Mouse (Mus musculus): Measurements from ENCODE around the gene Odaph. TPM values are rescaled to one million over a fixed set of nuclear protein-coding genes. Genes with fewer than 3 reads are reported as not detected.

The Odaph gene
- total and polyA plus RNA-seq, 3 experiments: 0.25 to 3.3 (median 1.7) TPM

- DNase-seq (ENCODE audit: extremely low read depth): no peak
- dilution Hi-C loops (cut with MboI; ENCODE audit: extremely low pct_ligation_motif_present, extremely low pct_unique_long_range_greater_than_20kb, low sequenced_read_pairs): no loop called here
- Histone ChIP-seq H3K27me3 (replicated peaks) (no peaks in the 10 kb centered on the region), H3K9me3 (replicated peaks; ENCODE audit: low read length) (no peaks in the 10 kb centered on the region), H3K9ac (ENCODE audit: insufficient read depth, low read depth) (no peak overlapping the region), H3K4me1 (ENCODE audit: control insufficient read depth in 1 of 2, insufficient read depth in 2 of 2) (no peaks in the 10 kb centered on the region), H3K36me3 (replicated peaks in 1 of 2; ENCODE audit: control insufficient read depth in 1 of 2, insufficient read depth in 1 of 2, low read length in 1 of 2) (peaks cover 52 to 78% of the 10 kb centered on the region in 2 experiments), H3K4me3 (replicated peaks in 1 of 3; ENCODE audit: low read depth in 2 of 3, low read length in 2 of 3, poor library complexity in 1 of 3) (no peak overlapping the region), H3K4me2 (ENCODE audit: insufficient read depth, low read depth, poor library complexity, severe bottlenecking) (no peak overlapping the region), H3K27ac (ENCODE audit: insufficient read depth, low read depth) (no peak overlapping the region), H3K79me2 (replicated peaks; ENCODE audit: control insufficient read depth, extremely low read depth, insufficient read depth, poor library complexity, severe bottlenecking) (no peaks in the 10 kb centered on the region)
- in situ Hi-C loops (cut with MboI; ENCODE audit: low pct_ligation_motif_present, low pct_unique_long_range_greater_than_20kb, low sequenced_read_pairs): no loop called here
- TF ChIP-seq TCF12 (IDR thresholded peaks at IDR 0.05; ENCODE audit: low read depth, low read length): no peak
- no peak for TF ChIP-seq UBTF (IDR thresholded peaks at IDR 0.05; ENCODE audit: low read depth, low read length)
- TF ChIP-seq JUN (IDR thresholded peaks at IDR 0.05; ENCODE audit: insufficient read depth, low read depth, low read length): no peak
- TF ChIP-seq SMC3 (IDR thresholded peaks at IDR 0.05; ENCODE audit: low read depth, low read length): peak; percentile 39
- no peak for TF ChIP-seq ZNF384 (IDR thresholded peaks at IDR 0.05; ENCODE audit: low read depth, low read length)
- TF ChIP-seq POLR2AphosphoS2 (IDR thresholded peaks at IDR 0.05; ENCODE audit: low read depth, low read length): no peak
- TF ChIP-seq RAD21 (IDR thresholded peaks at IDR 0.05; ENCODE audit: low read depth, low read length): peak; percentile 55
- TF ChIP-seq EP300 (IDR thresholded peaks at IDR 0.05; ENCODE audit: low read length): no peak
- TF ChIP-seq SIN3A (IDR thresholded peaks at IDR 0.05; ENCODE audit: low read length): no peak
- TF ChIP-seq IRF4 (IDR thresholded peaks at IDR 0.05; ENCODE audit: low read depth, low read length): no peak
- no peak for TF ChIP-seq USF2 (conservative IDR thresholded peaks at IDR 0.05; ENCODE audit: low read depth, low read length)
- TF ChIP-seq MXI1 (IDR thresholded peaks at IDR 0.05; ENCODE audit: low read depth, low read length): no peak
- TF ChIP-seq CTCF (conservative IDR thresholded peaks at IDR 0.05 in 1 of 2, IDR thresholded peaks at IDR 0.05 in 1 of 2; ENCODE audit: low read depth in 2 of 2, low read length in 2 of 2): peak in 1 of 2 experiments; percentile 55; a peak in 2 of 4 replicates
Measured at GRCm38 (mm10) chr5:91951404-91951803, 35.9 kb upstream of the Odaph start.

- peaks cover 17% of the 10 kb centered on the region for H3K79me2 ChIP-seq (replicated peaks; ENCODE audit: control insufficient read depth, extremely low read depth, insufficient read depth, poor library complexity, severe bottlenecking)
- no peak overlapping the region for H3K27ac ChIP-seq (ENCODE audit: insufficient read depth, low read depth)
- dilution Hi-C loops (cut with MboI; ENCODE audit: extremely low pct_ligation_motif_present, extremely low pct_unique_long_range_greater_than_20kb, low sequenced_read_pairs) (no loop called here), in situ Hi-C loops (cut with MboI; ENCODE audit: low pct_ligation_motif_present, low pct_unique_long_range_greater_than_20kb, low sequenced_read_pairs) (no loop called here)
- no peak overlapping the region for H3K9ac ChIP-seq (ENCODE audit: insufficient read depth, low read depth)
- DNase-seq (ENCODE audit: extremely low read depth): no peak
- no peak overlapping the region for H3K4me3 ChIP-seq (replicated peaks in 1 of 3; ENCODE audit: low read depth in 2 of 3, low read length in 2 of 3, poor library complexity in 1 of 3)
- H3K4me2 ChIP-seq (ENCODE audit: insufficient read depth, low read depth, poor library complexity, severe bottlenecking): no peak overlapping the region
- no peaks in the 10 kb centered on the region for H3K27me3 ChIP-seq (replicated peaks)
- H3K36me3 ChIP-seq (replicated peaks in 1 of 2; ENCODE audit: control insufficient read depth in 1 of 2, insufficient read depth in 1 of 2, low read length in 1 of 2): peaks cover 35 to 53% of the 10 kb centered on the region in 2 experiments
- peaks cover 7 to 25% of the 10 kb centered on the region in 2 experiments; a peak in 3 of 4 replicates for H3K4me1 ChIP-seq (ENCODE audit: control insufficient read depth in 1 of 2, insufficient read depth in 2 of 2)
- TF ChIP-seq PAX5 (IDR thresholded peaks at IDR 0.05; ENCODE audit: low read length): no peak
- TF ChIP-seq ETS1 (conservative IDR thresholded peaks at IDR 0.05; ENCODE audit: low read depth, low read length): no peak
- TF ChIP-seq ZC3H11A (IDR thresholded peaks at IDR 0.05; ENCODE audit: low read depth, low read length): no peak
- no peak for TF ChIP-seq ZMIZ1 (IDR thresholded peaks at IDR 0.05; ENCODE audit: low read depth, low read length)
- TF ChIP-seq CHD1 (IDR thresholded peaks at IDR 0.05; ENCODE audit: low read depth, low read length): no peak
- no peak for TF ChIP-seq TBP (conservative IDR thresholded peaks at IDR 0.05; ENCODE audit: low read depth, low read length)
- TF ChIP-seq USF1 (IDR thresholded peaks at IDR 0.05; ENCODE audit: low read depth, low read length): no peak
- TF ChIP-seq MAZ (IDR thresholded peaks at IDR 0.05; ENCODE audit: low read depth, low read length): no peak
- no peaks in the 10 kb centered on the region for H3K9me3 ChIP-seq (replicated peaks; ENCODE audit: low read length)
Measured at GRCm38 (mm10) chr5:91956991-91957760, 30.1 kb upstream of the Odaph start.
